Mouse (Mus musculus): Measurements from ENCODE around the gene Pappa. TPM values are rescaled to one million over a fixed set of nuclear protein-coding genes. Genes with fewer than 3 reads are reported as not detected.

Gene Pappa
- total and polyA plus RNA-seq, 2 experiments from 2014 or later = 0.57 to 3.7 TPM

- H3K9me3 ChIP-seq (ENCODE audit: low read length) = no peaks in the 10 kb centered on the region
- no peaks in the 10 kb centered on the region for H3K27me3 ChIP-seq (ENCODE audit: insufficient read depth, low read length)
- no peak for ATAC-seq (ENCODE audit: low FRiP score)
- H3K4me2 ChIP-seq (ENCODE audit: low read depth, low read length, poor library complexity, severe bottlenecking) = no peak overlapping the region
- H3K4me1 ChIP-seq (ENCODE audit: insufficient read depth, low read length) = peaks cover 3% of the 10 kb centered on the region; the same call in 1 of the 2 replicates
- H3K9ac ChIP-seq (replicated peaks; ENCODE audit: low read length, poor library complexity, severe bottlenecking) = no peak overlapping the region
- H3K4me3 ChIP-seq (ENCODE audit: low read depth, low read length) = no peak overlapping the region
- WGBS = 77% methylated on average over 9 of the region's 9 CpGs
- no peak overlapping the region for H3K27ac ChIP-seq (ENCODE audit: low read depth, low read length)
- DNase-seq (ENCODE audit: low spot score) = no peak
- no peak for TF ChIP-seq CTCF (IDR thresholded peaks at IDR 0.05)
- no peaks in the 10 kb centered on the region for H3K36me3 ChIP-seq (ENCODE audit: insufficient read depth, low read length)
These were observed 204.7 kb downstream of the Pappa start for GRCm38 (mm10) chr4:65328486-65329308.

GRCm38 (mm10) chr4:65333718-65334117 is 209.7 kb downstream of the Pappa start:
- DNase-seq (ENCODE audit: low spot score) = peak; percentile 59
- ATAC-seq (ENCODE audit: low FRiP score) = no peak; the same call in 1 of the 2 replicates
- H3K27me3 ChIP-seq (ENCODE audit: insufficient read depth, low read length) = no peaks in the 10 kb centered on the region

GRCm38 (mm10) chr4:65341766-65342165 is 217.8 kb downstream of the Pappa start:
- H3K4me1 ChIP-seq (ENCODE audit: insufficient read depth, low read length) = no peaks in the 10 kb centered on the region
- no peaks in the 10 kb centered on the region for H3K36me3 ChIP-seq (ENCODE audit: insufficient read depth, low read length)
- H3K27ac ChIP-seq (ENCODE audit: low read depth, low read length) = no peak overlapping the region
- no peaks in the 10 kb centered on the region for H3K27me3 ChIP-seq (ENCODE audit: insufficient read depth, low read length)
- H3K4me2 ChIP-seq (ENCODE audit: low read depth, low read length, poor library complexity, severe bottlenecking) = no peak overlapping the region
- ATAC-seq (ENCODE audit: low FRiP score) (no peak), DNase-seq (ENCODE audit: low spot score) (no peak)
- WGBS = 91% methylated on average over 3 of the region's 3 CpGs
- no peak overlapping the region for H3K9ac ChIP-seq (replicated peaks; ENCODE audit: low read length, poor library complexity, severe bottlenecking)
- H3K4me3 ChIP-seq (ENCODE audit: low read depth, low read length) = no peak overlapping the region
- H3K9me3 ChIP-seq (ENCODE audit: low read length) = no peaks in the 10 kb centered on the region
- TF ChIP-seq CTCF (IDR thresholded peaks at IDR 0.05) = no peak

More at GRCm38 (mm10) chr4:65333718-65334117, 209.7 kb downstream of the Pappa start:
- Histone ChIP-seq H3K9me3 (ENCODE audit: low read length) (no peaks in the 10 kb centered on the region), H3K4me2 (ENCODE audit: low read depth, low read length, poor library complexity, severe bottlenecking) (no peak overlapping the region), H3K4me3 (ENCODE audit: low read depth, low read length) (no peak overlapping the region), H3K27ac (ENCODE audit: low read depth, low read length) (no peak overlapping the region), H3K36me3 (ENCODE audit: insufficient read depth, low read length) (no peaks in the 10 kb centered on the region), H3K4me1 (ENCODE audit: insufficient read depth, low read length) (peaks cover 3% of the 10 kb centered on the region; the same call in 1 of the 2 replicates), H3K9ac (replicated peaks; ENCODE audit: low read length, poor library complexity, severe bottlenecking) (no peak overlapping the region)
- 48% methylated on average over 1 of the region's 1 CpGs for WGBS
- TF ChIP-seq CTCF (IDR thresholded peaks at IDR 0.05) = no peak

GRCm38 (mm10) chr4:65350521-65350920 is 226.5 kb downstream of the Pappa start:
- TF ChIP-seq CTCF (IDR thresholded peaks at IDR 0.05) = no peak
- H3K27ac ChIP-seq (ENCODE audit: low read depth, low read length) = no peak overlapping the region
- no peaks in the 10 kb centered on the region for H3K4me1 ChIP-seq (ENCODE audit: insufficient read depth, low read length)
- no peak overlapping the region for H3K4me2 ChIP-seq (ENCODE audit: low read depth, low read length, poor library complexity, severe bottlenecking)
- no peak for ATAC-seq (ENCODE audit: low FRiP score)
- no peak overlapping the region for H3K4me3 ChIP-seq (ENCODE audit: low read depth, low read length)
- H3K36me3 ChIP-seq (ENCODE audit: insufficient read depth, low read length) = no peaks in the 10 kb centered on the region
- H3K9me3 ChIP-seq (ENCODE audit: low read length) = no peaks in the 10 kb centered on the region
- no peaks in the 10 kb centered on the region for H3K27me3 ChIP-seq (ENCODE audit: insufficient read depth, low read length)
- peak; percentile 9 for DNase-seq (ENCODE audit: low spot score)
- no peak overlapping the region for H3K9ac ChIP-seq (replicated peaks; ENCODE audit: low read length, poor library complexity, severe bottlenecking)
- 87% methylated on average over 7 of the region's 7 CpGs for WGBS

- Histone ChIP-seq H3K27me3 (ENCODE audit: insufficient read depth, low read length) (no peaks in the 10 kb centered on the region), H3K4me3 (ENCODE audit: low read depth, low read length) (no peak overlapping the region), H3K9ac (replicated peaks; ENCODE audit: low read length, poor library complexity, severe bottlenecking) (no peak overlapping the region), H3K27ac (ENCODE audit: low read depth, low read length) (no peak overlapping the region), H3K9me3 (ENCODE audit: low read length) (no peaks in the 10 kb centered on the region), H3K4me2 (ENCODE audit: low read depth, low read length, poor library complexity, severe bottlenecking) (no peak overlapping the region), H3K36me3 (ENCODE audit: insufficient read depth, low read length) (no peaks in the 10 kb centered on the region), H3K4me1 (ENCODE audit: insufficient read depth, low read length) (no peaks in the 10 kb centered on the region)
- no peak for TF ChIP-seq CTCF (IDR thresholded peaks at IDR 0.05)
- DNase-seq (ENCODE audit: low spot score) (no peak), ATAC-seq (ENCODE audit: low FRiP score) (no peak)
- WGBS = 51% methylated on average over 4 of the region's 4 CpGs
These were observed 230.6 kb downstream of the Pappa start for GRCm38 (mm10) chr4:65354580-65354979.

GRCm38 (mm10) chr4:65367135-65367534 is 243.2 kb downstream of the Pappa start:
- Histone ChIP-seq H3K4me1 (ENCODE audit: insufficient read depth, low read length) (no peaks in the 10 kb centered on the region), H3K27ac (ENCODE audit: low read depth, low read length) (no peak overlapping the region), H3K36me3 (ENCODE audit: insufficient read depth, low read length) (no peaks in the 10 kb centered on the region), H3K4me3 (ENCODE audit: low read depth, low read length) (no peak overlapping the region), H3K9me3 (ENCODE audit: low read length) (no peaks in the 10 kb centered on the region), H3K9ac (replicated peaks; ENCODE audit: low read length, poor library complexity, severe bottlenecking) (no peak overlapping the region), H3K27me3 (ENCODE audit: insufficient read depth, low read length) (no peaks in the 10 kb centered on the region), H3K4me2 (ENCODE audit: low read depth, low read length, poor library complexity, severe bottlenecking) (no peak overlapping the region)
- ATAC-seq (ENCODE audit: low FRiP score) (no peak), DNase-seq (ENCODE audit: low spot score) (no peak)
- no peak for TF ChIP-seq CTCF (IDR thresholded peaks at IDR 0.05)
